Mouse (Mus musculus): ENCODE data around the gene Mterf4. TPM values are rescaled to one million over a fixed set of nuclear protein-coding genes. Genes with fewer than 3 reads are reported as not detected.

Mterf4 gene
- polyA plus RNA-seq, 2 experiments from 2014 or later: 17.6 to 24.0 TPM

- no peak for ATAC-seq
Measured at GRCm38 (mm10) chr1:93257560-93257959, 48.2 kb downstream of the Mterf4 start.

- ATAC-seq: no peak
Measured at GRCm38 (mm10) chr1:93255761-93256160, 50.0 kb downstream of the Mterf4 start.

GRCm38 (mm10) chr1:93252586-93252985 is 53.1 kb downstream of the Mterf4 start:
- no peak for ATAC-seq

Other genes with a start within 250 kb of the Mterf4 start
- not detected for gene Kif1a, start 204.0 kb downstream of the Mterf4 start, polyA plus RNA-seq (2017; shearing (Covaris generic))
- not detected for gene Agxt, start 170.7 kb downstream of the Mterf4 start, polyA plus RNA-seq (2017; shearing (Covaris generic))
- not detected for gene 2310007B03Rik, start 145.0 kb downstream of the Mterf4 start, polyA plus RNA-seq (2017; shearing (Covaris generic))
- gene Crocc2, start 137.2 kb downstream of the Mterf4 start, polyA plus RNA-seq (2017; shearing (Covaris generic)): not detected
- under 1 TPM; 0.06 to 0.16 TPM for gene Sned1, start 70.1 kb downstream of the Mterf4 start, polyA plus RNA-seq (2017; shearing (Covaris generic))
- gene Ppp1r7, start 36.9 kb upstream of the Mterf4 start, polyA plus RNA-seq (2017; shearing (Covaris generic)): 10 to 100 TPM; 68.9 to 74.5 TPM
- gene Pask, start 37.6 kb upstream of the Mterf4 start, polyA plus RNA-seq (2017; shearing (Covaris generic)): 1 to 10 TPM; 2.1 to 2.4 TPM
- gene Ano7, start 68.0 kb upstream of the Mterf4 start, polyA plus RNA-seq (2017; shearing (Covaris generic)): under 1 TPM in 1 of 2 experiments, not detected in 1; 0.38 TPM
- 10 to 100 TPM; 44.1 to 58.8 TPM for gene Hdlbp, start 172.9 kb upstream of the Mterf4 start, polyA plus RNA-seq (2017; shearing (Covaris generic))
- gene Farp2, start 206.2 kb upstream of the Mterf4 start, polyA plus RNA-seq (2017; shearing (Covaris generic)): under 1 TPM; 0.61 to 0.76 TPM

Measured in activated CD4-positive, CD25-positive, alpha-beta regulatory T cell, adult 4 months (primary cell).